Mouse (Mus musculus): ENCODE results near the gene Perp. TPM values are rescaled to one million over a fixed set of nuclear protein-coding genes. Genes with fewer than 3 reads are reported as not detected.

The Perp gene
- polyA plus RNA-seq (2016; fragmentation: Nextera tagmentation; extraction: Ambion mirVana), result 4.7 and 6.5 TPM in 2 replicates

- peak; percentile 89 for ATAC-seq (ENCODE audit: low FRiP score)
- H3K4me1 ChIP-seq, result peaks cover 7% of the 10 kb centered on the region; the same call in 1 of the 2 replicates
- H3K36me3 ChIP-seq (replicated peaks), result no peaks in the 10 kb centered on the region
- no peak within 1 kb of the TSS for H3K27ac ChIP-seq
- H3K4me2 ChIP-seq, result peak within 1 kb of the TSS; percentile 95
- H3K4me3 ChIP-seq (replicated peaks), result peak within 1 kb of the TSS; percentile 59
- no peaks in the 10 kb centered on the region for H3K9me3 ChIP-seq
- H3K9ac ChIP-seq, result peak within 1 kb of the TSS; percentile 56
- H3K27me3 ChIP-seq, result peaks cover 42% of the 10 kb centered on the region
- WGBS, result 4% methylated on average over 45 of the region's 54 CpGs
These were observed at the start of gene Perp for GRCm38 (mm10) chr10:18844441-18845286. TSS of gene Perp (plus strand) at chr10:18845020.

GRCm38 (mm10) chr10:18811751-18812150, 33.1 kb upstream of the Perp start:
- no peaks in the 10 kb centered on the region for H3K36me3 ChIP-seq (replicated peaks)
- ATAC-seq (ENCODE audit: low FRiP score), result no peak
- no peak overlapping the region for H3K4me2 ChIP-seq
- H3K27me3 ChIP-seq, result no peaks in the 10 kb centered on the region
- no peaks in the 10 kb centered on the region for H3K9me3 ChIP-seq
- H3K27ac ChIP-seq, result no peak overlapping the region
- H3K4me1 ChIP-seq, result no peaks in the 10 kb centered on the region
- no peak overlapping the region for H3K4me3 ChIP-seq (replicated peaks)
- WGBS, result 80% methylated on average over 2 of the region's 2 CpGs
- no peak overlapping the region for H3K9ac ChIP-seq

- no peak overlapping the region for H3K4me3 ChIP-seq (replicated peaks)
- ATAC-seq (ENCODE audit: low FRiP score), result no peak
- no peak overlapping the region for H3K27ac ChIP-seq
- H3K9ac ChIP-seq, result no peak overlapping the region
- no peaks in the 10 kb centered on the region for H3K4me1 ChIP-seq
- H3K27me3 ChIP-seq, result no peaks in the 10 kb centered on the region
- WGBS, result 49% methylated on average over 5 of the region's 5 CpGs
- no peaks in the 10 kb centered on the region for H3K36me3 ChIP-seq (replicated peaks)
- no peak overlapping the region for H3K4me2 ChIP-seq
- no peaks in the 10 kb centered on the region for H3K9me3 ChIP-seq
These were observed 28.3 kb upstream of the Perp start for GRCm38 (mm10) chr10:18816560-18816959.

GRCm38 (mm10) chr10:18825143-18825542, 19.7 kb upstream of the Perp start:
- Histone ChIP-seq H3K4me2 (no peak overlapping the region), H3K27ac (no peak overlapping the region), H3K9me3 (no peaks in the 10 kb centered on the region), H3K4me3 (replicated peaks) (no peak overlapping the region), H3K27me3 (no peaks in the 10 kb centered on the region), H3K9ac (no peak overlapping the region), H3K36me3 (replicated peaks) (no peaks in the 10 kb centered on the region), H3K4me1 (no peaks in the 10 kb centered on the region)
- no peak for ATAC-seq (ENCODE audit: low FRiP score)

GRCm38 (mm10) chr10:18826107-18826506, 18.7 kb upstream of the Perp start:
- Histone ChIP-seq H3K27me3 (no peaks in the 10 kb centered on the region), H3K9ac (no peak overlapping the region), H3K36me3 (replicated peaks) (no peaks in the 10 kb centered on the region), H3K4me1 (no peaks in the 10 kb centered on the region), H3K4me2 (no peak overlapping the region), H3K9me3 (no peaks in the 10 kb centered on the region), H3K4me3 (replicated peaks) (no peak overlapping the region), H3K27ac (no peak overlapping the region)
- 84% methylated on average over 2 of the region's 2 CpGs for WGBS
- ATAC-seq (ENCODE audit: low FRiP score), result no peak

GRCm38 (mm10) chr10:18827936-18828335, 16.9 kb upstream of the Perp start:
- Histone ChIP-seq H3K4me3 (replicated peaks) (no peak overlapping the region), H3K9ac (no peak overlapping the region), H3K27me3 (no peaks in the 10 kb centered on the region; the same call in 1 of the 2 replicates), H3K9me3 (no peaks in the 10 kb centered on the region), H3K36me3 (replicated peaks) (no peaks in the 10 kb centered on the region), H3K4me1 (no peaks in the 10 kb centered on the region), H3K4me2 (no peak overlapping the region), H3K27ac (no peak overlapping the region)
- no peak for ATAC-seq (ENCODE audit: low FRiP score)
- 33% methylated on average over 2 of the region's 2 CpGs for WGBS

GRCm38 (mm10) chr10:18830359-18830758, 14.5 kb upstream of the Perp start:
- Histone ChIP-seq H3K36me3 (replicated peaks) (no peaks in the 10 kb centered on the region), H3K4me1 (no peaks in the 10 kb centered on the region), H3K4me2 (no peak overlapping the region), H3K9ac (no peak overlapping the region), H3K4me3 (replicated peaks) (no peak overlapping the region), H3K27me3 (no peaks in the 10 kb centered on the region; the same call in 1 of the 2 replicates), H3K27ac (no peak overlapping the region), H3K9me3 (no peaks in the 10 kb centered on the region)
- 85% methylated on average over 4 of the region's 4 CpGs for WGBS
- no peak for ATAC-seq (ENCODE audit: low FRiP score)

GRCm38 (mm10) chr10:18831823-18832222, 13.0 kb upstream of the Perp start:
- WGBS, result 66% methylated on average over 7 of the region's 7 CpGs
- Histone ChIP-seq H3K27ac (no peak overlapping the region), H3K4me3 (replicated peaks) (no peak overlapping the region), H3K9me3 (no peaks in the 10 kb centered on the region), H3K4me2 (no peak overlapping the region), H3K4me1 (no peaks in the 10 kb centered on the region), H3K9ac (no peak overlapping the region), H3K36me3 (replicated peaks) (no peaks in the 10 kb centered on the region), H3K27me3 (no peaks in the 10 kb centered on the region; the same call in 1 of the 2 replicates)
- ATAC-seq (ENCODE audit: low FRiP score), result no peak

GRCm38 (mm10) chr10:18834389-18834788, 10.4 kb upstream of the Perp start:
- 58% methylated on average over 2 of the region's 2 CpGs for WGBS
- Histone ChIP-seq H3K4me2 (no peak overlapping the region), H3K4me1 (no peaks in the 10 kb centered on the region), H3K27ac (no peak overlapping the region), H3K36me3 (replicated peaks) (no peaks in the 10 kb centered on the region), H3K9me3 (no peaks in the 10 kb centered on the region), H3K9ac (no peak overlapping the region), H3K4me3 (replicated peaks) (no peak overlapping the region), H3K27me3 (no peaks in the 10 kb centered on the region; the same call in 1 of the 2 replicates)
- ATAC-seq (ENCODE audit: low FRiP score), result no peak

GRCm38 (mm10) chr10:18835684-18836479, 8.9 kb upstream of the Perp start:
- no peaks in the 10 kb centered on the region for H3K36me3 ChIP-seq (replicated peaks)
- H3K27me3 ChIP-seq, result no peaks in the 10 kb centered on the region; the same call in 1 of the 2 replicates
- no peak overlapping the region for H3K4me2 ChIP-seq
- H3K4me1 ChIP-seq, result no peaks in the 10 kb centered on the region
- H3K9ac ChIP-seq, result no peak overlapping the region
- no peak overlapping the region for H3K27ac ChIP-seq
- 0 out of 2 replicates have a peak, but pooled peaks have one; percentile 36 for ATAC-seq (ENCODE audit: low FRiP score)
- no peaks in the 10 kb centered on the region for H3K9me3 ChIP-seq
- 43% methylated on average over 5 of the region's 6 CpGs for WGBS
- H3K4me3 ChIP-seq (replicated peaks), result no peak overlapping the region

- Histone ChIP-seq H3K9ac (no peak overlapping the region), H3K27ac (no peak overlapping the region), H3K4me3 (replicated peaks) (no peak overlapping the region), H3K27me3 (peaks cover 11% of the 10 kb centered on the region), H3K36me3 (replicated peaks) (no peaks in the 10 kb centered on the region), H3K4me2 (no peak overlapping the region), H3K9me3 (no peaks in the 10 kb centered on the region), H3K4me1 (peaks cover under 1% of the 10 kb centered on the region; the same call in 1 of the 2 replicates)
- no peak for ATAC-seq (ENCODE audit: low FRiP score)
- 88% methylated on average over 4 of the region's 4 CpGs for WGBS
These were observed 5.3 kb upstream of the Perp start for GRCm38 (mm10) chr10:18839530-18839929.

- no peak overlapping the region for H3K9ac ChIP-seq
- no peak overlapping the region for H3K27ac ChIP-seq
- no peak overlapping the region for H3K4me2 ChIP-seq
- H3K9me3 ChIP-seq, result no peaks in the 10 kb centered on the region
- H3K36me3 ChIP-seq (replicated peaks), result no peaks in the 10 kb centered on the region
- peaks cover 23% of the 10 kb centered on the region for H3K27me3 ChIP-seq
- no peak for ATAC-seq (ENCODE audit: low FRiP score)
- WGBS, result 80% methylated on average over 4 of the region's 4 CpGs
- H3K4me1 ChIP-seq, result peaks cover 7% of the 10 kb centered on the region; the same call in 1 of the 2 replicates
- no peak overlapping the region for H3K4me3 ChIP-seq (replicated peaks)
These were observed 4.1 kb upstream of the Perp start for GRCm38 (mm10) chr10:18840736-18841135.
